Mouse (Mus musculus) myocyte (in vitro differentiated cells): ENCODE data around the gene Pofut1.

Experiments used
- CEBPB ChIP-seq: IDR thresholded peaks from 2 replicates; pipeline ENCODE4 v1.6.1; 2011; ENCODE audit warnings: mild to moderate bottlenecking, moderate library complexity; ENCODE audit not compliant: poor library complexity, insufficient read depth, severe bottlenecking
- MYOG ChIP-seq, 3 experiments: IDR thresholded peaks; one replicate each; pipeline ENCODE4 v1.6.1; 2011; ENCODE audit warnings: control low read depth in 2 of 3, low read depth in 2 of 3, mild to moderate bottlenecking in 2 of 3; ENCODE audit not compliant: insufficient read length in 2 of 3, control insufficient read depth in 1 of 3, insufficient read depth in 1 of 3
- POLR2A ChIP-seq: IDR thresholded peaks from one replicate; pipeline ENCODE4 v1.6.1; 2011; ENCODE audit warnings: low read depth, mild to moderate bottlenecking, control low read depth, moderate library complexity; ENCODE audit not compliant: insufficient read length
- POLR2AphosphoS2 ChIP-seq: IDR thresholded peaks from one replicate; pipeline ENCODE4 v1.6.1; 2011; ENCODE audit warnings: low read depth, control low read depth; ENCODE audit not compliant: insufficient read length
- USF1 ChIP-seq: IDR thresholded peaks from one replicate; pipeline ENCODE4 v1.6.1; 2011; ENCODE audit warnings: low read depth, mild to moderate bottlenecking, control low read depth, moderate library complexity

- TF ChIP-seq POLR2A (no peak), POLR2AphosphoS2 (no peak), CEBPB (no peak), MYOG (IDR thresholded peaks at IDR 0.05; ENCODE audit: control insufficient read depth in 1 of 3, insufficient read depth in 1 of 3, insufficient read length in 2 of 3, low read depth in 2 of 3) (no peak), USF1 (no peak)
Observed at GRCm38 (mm10) chr2:153227959-153228358, 13.4 kb upstream of the Pofut1 start.
